Mouse (Mus musculus) spleen, adult 12 weeks (tissue): ENCODE measurements around the gene Tmco2.
"Not testable (repeated sequence)": the region's sequence is repeated elsewhere in the genome, so short reads cannot be mapped to it uniquely, and the experiment has no call there.

Experiments used
- DNase-seq: peaks from one replicate; pipeline ENCODE4 v3.0.0; 2022; ENCODE audit warnings: low spot score

Tmco2 gene

DNA sequence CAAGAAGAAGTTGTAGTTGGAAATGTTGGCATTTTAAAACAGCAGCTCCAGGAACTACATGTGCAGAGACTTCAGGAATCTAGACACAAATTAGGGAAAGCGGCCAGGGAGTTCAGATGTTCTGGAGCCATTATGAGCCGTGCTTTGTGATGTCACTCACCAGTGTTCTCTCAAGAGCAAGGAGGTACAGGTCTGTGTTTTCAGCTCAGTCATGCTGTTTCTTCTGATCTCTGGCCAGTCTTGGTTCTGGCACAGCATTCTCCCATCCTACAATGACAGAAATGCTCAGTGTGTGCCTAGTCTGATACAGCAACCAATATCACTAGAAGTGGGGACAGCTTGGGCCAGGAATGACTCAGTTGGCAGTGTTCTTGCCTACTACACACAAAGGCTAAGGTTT, at the start of gene Tmco2:
Gene Tmco2, minus strand, starts transcription at position 101 of the 400 bp plus-strand sequence.
- no peak for DNase-seq

DNA sequence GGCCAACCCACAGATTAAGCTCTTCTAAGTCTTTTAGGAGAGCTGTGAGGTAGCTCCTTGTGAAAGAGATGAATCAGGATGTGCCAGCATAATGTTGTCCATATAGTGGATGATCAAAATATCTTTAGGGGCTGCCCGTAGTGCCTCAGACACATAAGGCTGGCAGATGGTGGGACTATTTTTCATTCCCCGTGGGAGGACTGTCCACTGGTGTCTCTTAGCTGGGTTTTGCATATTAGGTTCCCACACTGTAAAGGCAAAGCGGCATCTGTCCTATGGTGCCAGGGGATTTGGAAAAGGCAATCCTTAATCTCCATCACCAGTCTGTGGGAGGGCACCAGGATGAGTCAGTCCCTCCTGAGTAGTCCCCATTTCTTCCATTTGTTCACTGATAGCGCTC, 5.7 kb downstream of the Tmco2 start:
- DNase-seq, result no peak

GRCm38 (mm10) chr4:121097650-121098378, 11.2 kb downstream of the Tmco2 start, which contains the start of gene Zmpste24:
TSS of gene Zmpste24 (minus strand) at chr4:121098241.
- DNase-seq, result peak; percentile 73

GRCm38 (mm10) chr4:121090211-121090610, 18.8 kb downstream of the Tmco2 start:
- DNase-seq, result no peak

DNA sequence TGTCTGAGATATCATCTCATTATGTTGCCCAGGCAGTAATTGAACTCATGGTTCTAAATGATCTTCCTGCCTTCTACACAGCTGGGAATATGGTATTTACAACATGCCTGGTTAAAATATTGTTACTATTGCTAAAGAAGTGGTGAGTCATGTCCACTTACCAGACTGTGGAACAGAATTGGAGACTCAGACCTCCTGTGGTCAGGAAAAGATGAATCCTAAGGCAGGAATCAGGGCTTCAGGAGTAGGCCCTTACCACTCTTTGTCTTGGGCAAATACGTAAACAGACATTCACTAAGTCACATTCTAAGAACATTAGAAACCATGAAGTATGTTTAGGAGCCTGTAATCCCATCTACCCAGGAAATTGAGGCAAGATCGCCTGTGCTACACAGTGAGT, 20.3 kb downstream of the Tmco2 start:
- no peak for DNase-seq

DNA sequence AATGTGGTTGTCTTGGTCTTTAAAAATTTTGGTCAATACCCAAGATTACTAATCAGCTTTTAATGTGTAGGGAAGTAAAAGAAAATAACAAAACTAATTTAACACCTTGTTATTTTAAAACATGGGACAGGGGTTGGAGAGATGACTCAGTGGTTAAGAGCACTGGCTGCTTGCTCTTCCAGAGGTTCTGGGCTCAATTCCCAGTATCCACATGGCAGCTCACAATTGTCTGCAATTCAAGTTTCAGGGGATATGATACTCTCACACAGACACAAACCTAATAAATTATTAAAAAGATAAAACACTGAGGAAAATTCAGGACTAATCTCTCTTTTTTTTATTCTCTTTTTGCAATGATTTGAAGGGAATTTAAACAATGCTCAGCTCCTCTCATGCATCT, 24.5 kb downstream of the Tmco2 start:
- no peak for DNase-seq

DNA sequence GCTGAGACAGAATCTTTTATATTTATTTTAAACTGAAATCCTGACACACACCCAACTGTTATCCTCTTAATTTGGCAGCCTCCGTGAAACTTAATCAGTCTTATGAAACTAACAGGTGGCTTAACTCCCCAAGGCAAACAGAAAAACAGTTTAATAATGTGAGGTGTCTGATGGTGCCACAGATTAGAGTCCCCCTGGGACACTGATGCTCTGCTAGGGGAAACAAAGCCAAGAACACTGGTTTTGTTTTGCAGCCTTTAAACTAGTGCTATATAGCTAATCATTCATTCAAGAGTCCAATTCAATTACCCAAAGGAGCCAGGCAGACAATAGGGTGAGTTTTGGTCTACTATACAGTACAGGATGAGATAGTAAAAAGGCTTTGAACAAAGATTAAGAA, 28.6 kb downstream of the Tmco2 start:
- DNase-seq, result no peak

GRCm38 (mm10) chr4:121077915-121078646, 30.9 kb downstream of the Tmco2 start:
- no peak for DNase-seq

DNA sequence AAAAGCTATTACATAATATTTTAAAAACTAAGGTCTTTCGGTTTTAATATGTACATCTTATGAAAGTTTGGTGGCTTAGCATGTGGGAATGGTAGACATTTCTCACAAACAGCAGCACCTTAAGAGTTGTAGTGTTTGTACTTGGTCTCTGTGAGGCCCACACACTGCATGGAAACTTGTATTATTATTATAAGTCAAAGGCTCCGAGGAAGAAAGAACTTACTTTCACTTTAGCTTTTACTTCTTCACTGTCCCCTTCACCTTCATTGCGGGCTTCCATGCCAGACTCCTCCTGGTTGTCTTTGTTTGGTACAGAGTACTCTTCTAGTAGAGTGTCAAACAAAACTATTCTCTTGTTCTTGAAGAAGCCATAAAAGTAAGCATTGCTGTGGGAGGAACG, 34.8 kb downstream of the Tmco2 start:
- DNase-seq, result no peak

- no peak for DNase-seq
Observed at GRCm38 (mm10) chr4:121065336-121065735, 43.7 kb downstream of the Tmco2 start.

DNA sequence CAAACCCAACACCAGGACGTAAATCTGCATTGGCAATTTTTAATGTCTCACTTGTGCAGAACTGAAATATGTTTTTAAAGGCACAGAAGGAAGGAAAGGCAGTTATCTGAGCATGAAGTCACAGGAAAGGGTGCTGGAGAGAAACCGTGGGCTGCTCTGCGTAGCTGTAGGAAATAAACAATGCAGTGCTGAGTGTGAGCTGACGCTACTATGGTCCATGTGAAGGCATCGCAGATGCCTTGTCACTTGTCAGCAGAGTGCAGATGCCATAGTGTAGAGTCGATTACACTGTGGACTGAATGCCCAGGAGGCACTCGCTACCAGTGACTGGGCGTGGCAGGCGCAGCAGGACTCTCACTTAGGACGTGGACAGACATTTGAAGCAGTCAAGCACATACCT, 49.8 kb downstream of the Tmco2 start:
- DNase-seq, result not testable (repeated sequence)

DNA sequence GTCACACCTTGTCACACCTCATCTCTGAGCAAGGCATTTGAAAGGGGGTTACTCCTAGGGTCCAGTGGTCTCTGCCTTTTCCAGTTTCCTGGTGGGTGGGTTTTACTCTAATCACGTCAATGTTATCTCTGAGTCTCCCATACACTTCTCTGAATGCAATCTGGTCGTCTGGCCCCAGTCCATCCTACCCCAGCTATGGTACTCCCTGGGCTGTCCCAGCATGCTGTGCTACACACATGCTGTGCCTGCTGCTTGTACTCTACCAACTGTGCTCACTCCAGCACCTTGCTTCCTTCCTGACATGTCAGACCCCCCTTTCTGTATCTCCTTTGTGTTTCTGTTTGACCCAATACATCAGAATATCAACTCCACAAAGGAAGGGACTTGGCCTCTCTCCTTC, 52.0 kb downstream of the Tmco2 start:
- DNase-seq, result no peak

DNA sequence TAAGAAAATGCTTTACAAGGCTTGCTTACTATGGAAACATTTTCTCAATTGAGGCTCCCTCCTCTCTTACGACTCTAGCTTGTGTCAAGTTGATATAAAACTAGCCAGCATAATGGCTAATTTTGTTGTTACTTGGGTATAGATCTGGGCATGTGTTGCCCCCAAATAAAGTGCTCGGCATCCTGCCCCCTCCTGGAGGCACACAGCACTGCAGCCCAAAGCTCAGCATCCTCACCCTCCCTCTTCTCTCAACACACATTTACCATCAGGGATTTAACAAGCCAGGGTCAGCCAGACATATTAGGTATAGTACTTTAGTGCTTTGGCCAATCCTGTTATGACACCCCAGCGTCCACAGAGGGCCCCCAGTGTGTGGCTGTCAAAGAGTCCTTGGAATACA, 52.7 kb downstream of the Tmco2 start:
- DNase-seq, result no peak
